Comparison of ENCODE assay signal across 27 mouse cellular contexts in the genomic region with DNA sequence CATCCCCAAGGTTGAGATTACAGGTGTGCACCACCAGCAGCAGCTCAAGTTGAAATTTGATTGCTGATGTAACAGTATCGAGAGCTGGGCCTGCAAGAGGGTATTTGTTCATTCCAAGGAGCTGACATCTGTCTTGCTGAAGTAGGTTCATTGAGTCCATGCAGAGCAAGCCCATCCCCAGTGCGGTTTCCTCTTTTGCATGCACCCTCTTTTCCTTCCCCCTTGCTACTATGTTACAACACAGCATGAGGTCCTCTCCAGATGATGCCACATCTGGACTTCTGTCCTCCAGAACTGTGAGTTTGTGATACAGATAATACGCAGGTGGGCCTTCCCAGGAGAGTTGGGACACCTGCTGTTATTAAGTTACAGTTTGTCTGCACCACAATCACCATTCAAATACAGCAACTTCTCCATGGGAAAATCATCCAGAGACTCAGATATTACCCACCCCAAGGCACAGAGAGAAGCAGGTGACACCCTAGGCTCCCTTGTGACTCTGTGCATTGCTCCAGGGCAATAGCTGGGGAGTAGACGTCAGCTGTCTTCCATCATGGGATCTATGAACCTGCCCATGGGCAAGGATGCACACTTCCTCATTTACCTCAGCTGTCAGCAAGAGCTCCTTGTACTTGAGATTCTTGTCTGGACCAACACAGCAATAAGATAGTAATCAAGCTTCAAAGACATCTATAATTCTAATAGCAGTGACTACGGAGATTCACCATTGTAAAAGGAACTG.
DNase-seq lines count a peak whose midpoint lies in the region; ATAC-seq and TF ChIP-seq lines count a peak whose summit lies in the region.
"Had no signal": no experiment of that assay in that cellular context is flagged by ENCODE, and none has a peak within 500 bp of the region (broad histone marks: within the 10 kb centered on the region; RNA-seq: fewer than 3 reads in every experiment).

No protein-coding gene starts in this region.

- H3K4me1 ChIP-seq in liver, postnatal 0 days (ENCODE audit: insufficient read depth): peaks cover 15% of the 10 kb centered on the region; the same call in 1 of the 2 replicates
- H3K4me1 ChIP-seq: hindbrain, embryonic 12.5 days; midbrain, embryonic 13.5 days; neural tube, embryonic 12.5 days had no signal

- no peaks in the 10 kb centered on the region for H3K27me3 ChIP-seq in liver, postnatal 0 days (ENCODE audit: insufficient read depth, low read length)
- H3K27me3 ChIP-seq: forebrain, embryonic 13.5 days; hindbrain, embryonic 12.5 days; kidney, embryonic 15.5 days; limb, embryonic 15.5 days; midbrain, embryonic 13.5 days; neural tube, embryonic 12.5 days had no signal

- no peak overlapping the region for H3K4me2 ChIP-seq in liver, postnatal 0 days (ENCODE audit: low read depth, low read length)
- H3K4me2 ChIP-seq: forebrain, embryonic 13.5 days; hindbrain, embryonic 12.5 days; kidney, embryonic 15.5 days; limb, embryonic 15.5 days; midbrain, embryonic 13.5 days; neural tube, embryonic 12.5 days had no signal

- no peak overlapping the region for H3K9ac ChIP-seq in liver, postnatal 0 days (replicated peaks)
- H3K9ac ChIP-seq: forebrain, embryonic 13.5 days; hindbrain, embryonic 12.5 days; kidney, embryonic 15.5 days; limb, embryonic 15.5 days; midbrain, embryonic 13.5 days; neural tube, embryonic 12.5 days had no signal

- H3K27ac ChIP-seq in liver, postnatal 0 days (ENCODE audit: low read depth): no peak overlapping the region
- H3K27ac ChIP-seq: forebrain, embryonic 13.5 days; hindbrain, embryonic 12.5 days; kidney, embryonic 15.5 days; midbrain, embryonic 13.5 days; neural tube, embryonic 12.5 days had no signal

- TF ChIP-seq EP300 in liver, postnatal 0 days (IDR thresholded peaks at IDR 0.05; ENCODE audit: low read depth): no peak

- no peak overlapping the region for H3K4me3 ChIP-seq in liver, postnatal 0 days (ENCODE audit: low read depth, low read length)
- H3K4me3 ChIP-seq: forebrain, embryonic 13.5 days; heart, embryonic 10.5 days; hindbrain, embryonic 12.5 days; kidney, embryonic 15.5 days; limb, embryonic 15.5 days; megakaryocyte, embryonic 14.5 days; midbrain, embryonic 13.5 days; neural tube, embryonic 12.5 days had no signal

- no peak for DNase-seq in liver, postnatal 0 days
- no peak for DNase-seq in liver
- peak; percentile 57 to 63 for DNase-seq in B cell, adult 2 months
- DNase-seq in urinary bladder, postnatal 14 days (ENCODE audit: low spot score): no peak
- no peak for DNase-seq in urinary bladder, postnatal 4 days (ENCODE audit: low spot score in 2 of 2)
- no peak for DNase-seq in left cerebral cortex, adult 8-10 months (ENCODE audit: low spot score in 2 of 2)
- DNase-seq: adrenal gland, adult 2 months; cerebellum, adult 18-20 months; cerebellum, postnatal 36 days; gastrocnemius, postnatal 36 days; kidney, adult 11 months; kidney, postnatal 36 days; layer of hippocampus, postnatal 36 days; lung, adult 18-20 months; lung, postnatal 10 days; right cerebral cortex, adult 18-20 months; right cerebral cortex, postnatal 4 days had no signal

- H3K36me3 ChIP-seq in liver, postnatal 0 days (replicated peaks; ENCODE audit: insufficient read depth, low read length): no peaks in the 10 kb centered on the region
- H3K36me3 ChIP-seq: heart, embryonic 10.5 days; hindbrain, embryonic 12.5 days; kidney, embryonic 15.5 days; limb, embryonic 15.5 days; midbrain, embryonic 13.5 days; neural tube, embryonic 12.5 days had no signal

- WGBS in liver, postnatal 0 days (ENCODE audit: insufficient replicate concordance): 48% methylated on average over 5 of the region's 5 CpGs

- peaks cover 4% of the 10 kb centered on the region for H3K9me3 ChIP-seq in liver, postnatal 0 days (ENCODE audit: low read length)
- H3K9me3 ChIP-seq: heart, embryonic 10.5 days; hindbrain, embryonic 12.5 days; kidney, embryonic 15.5 days; limb, embryonic 15.5 days; neural tube, embryonic 12.5 days had no signal

- ATAC-seq in liver, postnatal 0 days: peak; percentile 53
- peak; percentile 93 for ATAC-seq in common myeloid progenitor, adult 5-6 weeks (replicated peaks; ENCODE audit: low read depth, poor library complexity, severe bottlenecking)
- ATAC-seq in megakaryocyte progenitor cell, adult 5-6 weeks (replicated peaks; ENCODE audit: poor library complexity): peak; percentile 96
- ATAC-seq: forebrain, embryonic 13.5 days; midbrain, embryonic 13.5 days had no signal

- TF ChIP-seq CTCF in liver, postnatal 0 days (IDR thresholded peaks at IDR 0.05; ENCODE audit: low read depth): no peak

Comparison
In these comparisons a context has a peak if more than half of its experiments do, and no peak if none do; other contexts are left out.
1. DNase-seq: peak in B cell, adult 2 months (2 of 2); none in liver, postnatal 0 days (single experiment), liver (single experiment), urinary bladder, postnatal 14 days (single experiment), urinary bladder, postnatal 4 days (0 of 2) and left cerebral cortex, adult 8-10 months (0 of 2).
2. Peak in every context shown above with its lines, with median percentiles within 50 percentile points of each other: ATAC-seq.